Mouse (Mus musculus): Measurements from ENCODE around the gene Magi1. TPM values are rescaled to one million over a fixed set of nuclear protein-coding genes. Genes with fewer than 3 reads are reported as not detected.

Gene Magi1
- total and polyA plus RNA-seq, 2 experiments from 2014 or later, result 27.6 to 45.4 TPM

- Histone ChIP-seq H3K27ac (ENCODE audit: low read depth, low read length) (no peak overlapping the region), H3K4me1 (ENCODE audit: insufficient read depth, low read length) (no peaks in the 10 kb centered on the region), H3K4me2 (ENCODE audit: low read depth, low read length, poor library complexity, severe bottlenecking) (no peak overlapping the region), H3K4me3 (ENCODE audit: low read depth, low read length) (no peak overlapping the region), H3K9ac (replicated peaks; ENCODE audit: low read length, poor library complexity, severe bottlenecking) (no peak overlapping the region), H3K36me3 (ENCODE audit: insufficient read depth, low read length) (no peaks in the 10 kb centered on the region), H3K27me3 (ENCODE audit: insufficient read depth, low read length) (no peaks in the 10 kb centered on the region), H3K9me3 (ENCODE audit: low read length) (no peaks in the 10 kb centered on the region)
- ATAC-seq (ENCODE audit: low FRiP score) (no peak), DNase-seq (ENCODE audit: low spot score) (no peak)
- TF ChIP-seq CTCF (IDR thresholded peaks at IDR 0.05), result no peak
- WGBS, result 54% methylated on average over 4 of the region's 4 CpGs
Measured at GRCm38 (mm10) chr6:94150876-94151275, 132.8 kb downstream of the Magi1 start.

GRCm38 (mm10) chr6:94149800-94150199, 133.9 kb downstream of the Magi1 start:
- Histone ChIP-seq H3K27ac (ENCODE audit: low read depth, low read length) (no peak overlapping the region), H3K9me3 (ENCODE audit: low read length) (no peaks in the 10 kb centered on the region), H3K36me3 (ENCODE audit: insufficient read depth, low read length) (no peaks in the 10 kb centered on the region), H3K4me2 (ENCODE audit: low read depth, low read length, poor library complexity, severe bottlenecking) (no peak overlapping the region), H3K4me1 (ENCODE audit: insufficient read depth, low read length) (no peaks in the 10 kb centered on the region), H3K4me3 (ENCODE audit: low read depth, low read length) (no peak overlapping the region), H3K27me3 (ENCODE audit: insufficient read depth, low read length) (no peaks in the 10 kb centered on the region), H3K9ac (replicated peaks; ENCODE audit: low read length, poor library complexity, severe bottlenecking) (no peak overlapping the region)
- ATAC-seq (ENCODE audit: low FRiP score) (no peak), DNase-seq (ENCODE audit: low spot score) (peak; percentile 59)
- TF ChIP-seq CTCF (IDR thresholded peaks at IDR 0.05), result no peak
- 67% methylated on average over 2 of the region's 2 CpGs for WGBS

GRCm38 (mm10) chr6:94146206-94146493, 137.6 kb downstream of the Magi1 start:
- DNase-seq (ENCODE audit: low spot score), result no peak
- Histone ChIP-seq H3K36me3 (ENCODE audit: insufficient read depth, low read length) (no peaks in the 10 kb centered on the region), H3K27me3 (ENCODE audit: insufficient read depth, low read length) (no peaks in the 10 kb centered on the region), H3K4me2 (ENCODE audit: low read depth, low read length, poor library complexity, severe bottlenecking) (no peak overlapping the region), H3K27ac (ENCODE audit: low read depth, low read length) (no peak overlapping the region), H3K4me3 (ENCODE audit: low read depth, low read length) (no peak overlapping the region), H3K9ac (replicated peaks; ENCODE audit: low read length, poor library complexity, severe bottlenecking) (no peak overlapping the region), H3K9me3 (ENCODE audit: low read length) (no peaks in the 10 kb centered on the region), H3K4me1 (ENCODE audit: insufficient read depth, low read length) (no peaks in the 10 kb centered on the region)
- ATAC-seq (ENCODE audit: low FRiP score), result no peak
- TF ChIP-seq CTCF (IDR thresholded peaks at IDR 0.05), result no peak
- WGBS, result 57% methylated on average over 1 of the region's 1 CpGs

GRCm38 (mm10) chr6:94145430-94146205, 138.1 kb downstream of the Magi1 start:
- Histone ChIP-seq H3K4me3 (ENCODE audit: low read depth, low read length) (no peak overlapping the region), H3K9ac (replicated peaks; ENCODE audit: low read length, poor library complexity, severe bottlenecking) (no peak overlapping the region), H3K36me3 (ENCODE audit: insufficient read depth, low read length) (no peaks in the 10 kb centered on the region), H3K4me1 (ENCODE audit: insufficient read depth, low read length) (no peaks in the 10 kb centered on the region), H3K27me3 (ENCODE audit: insufficient read depth, low read length) (no peaks in the 10 kb centered on the region), H3K4me2 (ENCODE audit: low read depth, low read length, poor library complexity, severe bottlenecking) (no peak overlapping the region), H3K9me3 (ENCODE audit: low read length) (no peaks in the 10 kb centered on the region), H3K27ac (ENCODE audit: low read depth, low read length) (no peak overlapping the region)
- TF ChIP-seq CTCF (IDR thresholded peaks at IDR 0.05), result no peak
- DNase-seq (ENCODE audit: low spot score), result no peak
- no peak for ATAC-seq (ENCODE audit: low FRiP score)
- WGBS, result 88% methylated on average over 8 of the region's 8 CpGs

GRCm38 (mm10) chr6:94142493-94142892, 141.2 kb downstream of the Magi1 start:
- Histone ChIP-seq H3K9me3 (ENCODE audit: low read length) (no peaks in the 10 kb centered on the region), H3K27me3 (ENCODE audit: insufficient read depth, low read length) (no peaks in the 10 kb centered on the region), H3K36me3 (ENCODE audit: insufficient read depth, low read length) (no peaks in the 10 kb centered on the region), H3K27ac (ENCODE audit: low read depth, low read length) (no peak overlapping the region), H3K9ac (replicated peaks; ENCODE audit: low read length, poor library complexity, severe bottlenecking) (no peak overlapping the region), H3K4me3 (ENCODE audit: low read depth, low read length) (no peak overlapping the region), H3K4me1 (ENCODE audit: insufficient read depth, low read length) (no peaks in the 10 kb centered on the region), H3K4me2 (ENCODE audit: low read depth, low read length, poor library complexity, severe bottlenecking) (no peak overlapping the region)
- WGBS, result 99% methylated on average over 2 of the region's 2 CpGs
- no peak for DNase-seq (ENCODE audit: low spot score)
- TF ChIP-seq CTCF (IDR thresholded peaks at IDR 0.05), result no peak
- ATAC-seq (ENCODE audit: low FRiP score), result no peak

- no peak overlapping the region for H3K27ac ChIP-seq (ENCODE audit: low read depth, low read length)
- H3K4me2 ChIP-seq (ENCODE audit: low read depth, low read length, poor library complexity, severe bottlenecking), result no peak overlapping the region
- no peak for TF ChIP-seq CTCF (IDR thresholded peaks at IDR 0.05)
- no peaks in the 10 kb centered on the region for H3K36me3 ChIP-seq (ENCODE audit: insufficient read depth, low read length)
- H3K9me3 ChIP-seq (ENCODE audit: low read length), result no peaks in the 10 kb centered on the region
- no peaks in the 10 kb centered on the region for H3K27me3 ChIP-seq (ENCODE audit: insufficient read depth, low read length)
- ATAC-seq (ENCODE audit: low FRiP score), result no peak
- H3K4me3 ChIP-seq (ENCODE audit: low read depth, low read length), result no peak overlapping the region
- no peaks in the 10 kb centered on the region for H3K4me1 ChIP-seq (ENCODE audit: insufficient read depth, low read length)
- DNase-seq (ENCODE audit: low spot score), result no peak
- 65% methylated on average over 2 of the region's 2 CpGs for WGBS
- H3K9ac ChIP-seq (replicated peaks; ENCODE audit: low read length, poor library complexity, severe bottlenecking), result no peak overlapping the region
Measured at GRCm38 (mm10) chr6:94141496-94141895, 142.2 kb downstream of the Magi1 start.

Measured in midbrain, postnatal 0 days (tissue).